Mouse (Mus musculus) forebrain, embryonic 13.5 days (tissue): ENCODE results near the gene Dtnb. TPM values are rescaled to one million over a fixed set of nuclear protein-coding genes. Genes with fewer than 3 reads are reported as not detected.

Experiments
- ATAC-seq: fragments of 200-750 bp; cut with Nextera tagmentation; 2 replicates; pipeline ENCODE4 v1.8.0; 2017
- H3K27ac ChIP-seq: fragments of 300-500 bp; sonication (generic); 2 replicates; pipeline ENCODE4 v1.5.1; 2015; ENCODE audit warnings: inconsistent platforms, mild to moderate bottlenecking, moderate library complexity
- H3K27me3 ChIP-seq: fragments of 300-500 bp; sonication (generic); 2 replicates; pipeline ENCODE4 v1.6.1; 2015; ENCODE audit warnings: mild to moderate bottlenecking, inconsistent platforms
- H3K36me3 ChIP-seq: fragments of 300-500 bp; sonication (generic); 2 replicates; pipeline ENCODE4 v1.6.1; 2015; ENCODE audit warnings: mild to moderate bottlenecking, inconsistent platforms; ENCODE audit not compliant: poor library complexity, severe bottlenecking
- H3K4me1 ChIP-seq: fragments of 300-500 bp; sonication (generic); 2 replicates; pipeline ENCODE4 v1.6.1; 2015; ENCODE audit warnings: inconsistent platforms
- H3K4me2 ChIP-seq: fragments of 300-500 bp; sonication (generic); 2 replicates; pipeline ENCODE4 v1.6.1; 2015; ENCODE audit warnings: inconsistent platforms, mild to moderate bottlenecking, moderate library complexity
- H3K4me3 ChIP-seq: fragments of 300-500 bp; sonication (generic); 2 replicates; pipeline ENCODE4 v1.5.1; 2015; ENCODE audit warnings: mild to moderate bottlenecking, inconsistent platforms
- H3K9ac ChIP-seq: fragments of 300-500 bp; sonication (generic); 2 replicates; pipeline ENCODE4 v1.6.1; 2015; ENCODE audit warnings: mild to moderate bottlenecking, inconsistent platforms
- H3K9me3 ChIP-seq: fragments of 300-500 bp; sonication (generic); replicated peaks from 2 replicates; pipeline ENCODE4 v1.6.1; 2016; ENCODE audit warnings: inconsistent platforms
- WGBS: fragments of 180-500 bp; shearing (Covaris S2); methylation state at CpG from one replicate; pipeline ENCODE4 v1.1.7; 2015; 5-methylcytosine and 5-hydroxymethylcytosine counted together
- polyA plus RNA-seq: library from polyadenylated mRNA; unstranded; fragments of >200 nt; fragmentation: Nextera tagmentation; extraction: Ambion mirVana; gene quantifications from 2 replicates; pipeline ENCODE4 v1.2.1, GENCODE M21; 2015

Dtnb gene
- polyA plus RNA-seq, 1 experiment from 2014 or later: 29.8 TPM

GRCm38 (mm10) chr12:3618144-3619020 is 46.2 kb downstream of the Dtnb start:
- Histone ChIP-seq H3K4me1 (no peaks in the 10 kb centered on the region), H3K36me3 (no peaks in the 10 kb centered on the region), H3K27me3 (no peaks in the 10 kb centered on the region), H3K27ac (no peak overlapping the region), H3K9me3 (no peaks in the 10 kb centered on the region), H3K4me3 (no peak overlapping the region), H3K9ac (no peak overlapping the region), H3K4me2 (no peak overlapping the region)
- 91% methylated on average over 7 of the region's 7 CpGs for WGBS
- no peak for ATAC-seq

DNA sequence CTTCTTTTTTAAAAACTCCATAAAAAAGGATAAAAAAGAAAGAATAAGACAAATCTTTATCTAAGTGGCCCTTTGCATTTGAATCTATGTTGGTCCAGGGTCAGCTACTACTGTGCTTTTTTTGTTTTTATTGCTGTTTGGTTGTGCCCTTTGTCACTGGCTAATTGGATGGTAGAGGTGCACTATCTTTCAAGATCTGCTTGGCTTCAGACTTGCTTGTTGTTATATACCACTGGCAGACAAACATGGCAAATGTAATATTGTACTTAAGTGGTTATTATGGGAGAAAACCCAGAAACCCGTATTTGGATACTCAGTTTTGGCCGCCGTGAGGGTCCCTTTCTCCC is 46.8 kb downstream of the Dtnb start:
- Histone ChIP-seq H3K9me3 (no peaks in the 10 kb centered on the region), H3K4me1 (no peaks in the 10 kb centered on the region), H3K27ac (no peak overlapping the region), H3K27me3 (no peaks in the 10 kb centered on the region), H3K9ac (no peak overlapping the region), H3K4me3 (no peak overlapping the region), H3K4me2 (no peak overlapping the region), H3K36me3 (no peaks in the 10 kb centered on the region)
- ATAC-seq: no peak
- WGBS: 95% methylated on average over 3 of the region's 3 CpGs

DNA sequence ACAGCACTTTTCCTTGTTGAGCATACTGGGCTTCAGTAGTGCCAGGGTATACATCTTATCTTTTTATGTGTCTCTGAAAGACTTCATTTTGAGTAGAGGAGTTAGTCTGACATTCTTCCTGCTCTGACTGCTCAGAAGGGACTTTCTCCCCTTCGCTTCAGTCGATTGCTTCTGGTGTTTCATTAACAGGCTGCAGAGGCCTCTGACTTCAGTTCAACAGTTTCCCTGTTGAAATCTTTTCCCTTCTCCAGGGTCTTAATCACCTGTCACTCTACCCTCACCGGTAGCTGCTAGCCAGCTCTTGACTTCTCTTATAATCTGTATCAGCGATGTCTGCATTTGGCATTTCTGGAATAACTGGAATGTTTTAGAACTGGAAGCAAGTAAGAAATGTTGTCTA is 54.7 kb downstream of the Dtnb start:
- Histone ChIP-seq H3K4me3 (no peak overlapping the region), H3K36me3 (no peaks in the 10 kb centered on the region), H3K27ac (no peak overlapping the region), H3K9ac (no peak overlapping the region), H3K4me2 (no peak overlapping the region), H3K9me3 (no peaks in the 10 kb centered on the region), H3K27me3 (no peaks in the 10 kb centered on the region), H3K4me1 (no peaks in the 10 kb centered on the region)
- WGBS: 83% methylated on average over 4 of the region's 4 CpGs
- no peak for ATAC-seq

DNA sequence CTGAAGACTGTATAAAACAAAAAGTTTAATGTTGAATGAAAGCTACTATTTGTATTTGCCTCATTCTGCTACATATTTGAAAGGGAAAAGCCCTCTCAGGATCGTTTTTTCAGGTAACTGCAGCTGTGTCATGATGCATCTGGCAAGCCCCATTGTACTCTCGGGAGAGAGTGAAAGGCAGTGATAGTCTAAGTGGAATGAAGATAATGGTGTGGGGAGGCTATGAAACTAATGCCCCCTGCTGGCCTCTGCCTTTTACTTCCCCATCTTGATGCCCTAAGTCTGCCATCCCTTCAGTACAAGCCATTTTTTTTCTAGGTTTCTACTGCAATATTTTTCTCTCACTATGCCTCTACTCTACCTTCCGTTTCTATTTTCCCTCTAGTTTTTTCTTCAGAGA is 69.8 kb downstream of the Dtnb start:
- 42% methylated on average over 3 of the region's 3 CpGs for whole genome bisulfite sequencing
- H3K36me3 ChIP-seq: no peaks in the 10 kb centered on the region
- H3K27ac ChIP-seq: no peak overlapping the region
- no peak for ATAC-seq
- H3K27me3 ChIP-seq: no peaks in the 10 kb centered on the region
- no peak overlapping the region for H3K9ac ChIP-seq
- H3K9me3 ChIP-seq: no peaks in the 10 kb centered on the region
- H3K4me1 ChIP-seq: no peaks in the 10 kb centered on the region
- no peak overlapping the region for H3K4me2 ChIP-seq
- no peak overlapping the region for H3K4me3 ChIP-seq

GRCm38 (mm10) chr12:3656799-3657198 is 84.6 kb downstream of the Dtnb start:
- no peak for ATAC-seq
- H3K4me1 ChIP-seq: peaks cover 9% of the 10 kb centered on the region; the same call in 1 of the 2 replicates
- WGBS: 66% methylated on average over 7 of the region's 7 CpGs

GRCm38 (mm10) chr12:3657234-3657633 is 85.1 kb downstream of the Dtnb start:
- no peaks in the 10 kb centered on the region for H3K9me3 ChIP-seq
- WGBS: 91% methylated on average over 4 of the region's 4 CpGs
- no peaks in the 10 kb centered on the region for H3K36me3 ChIP-seq
- no peak overlapping the region for H3K4me2 ChIP-seq
- no peak overlapping the region for H3K9ac ChIP-seq
- H3K4me1 ChIP-seq: peaks cover 9% of the 10 kb centered on the region; the same call in 1 of the 2 replicates
- no peak overlapping the region for H3K4me3 ChIP-seq
- H3K27me3 ChIP-seq: no peaks in the 10 kb centered on the region
- H3K27ac ChIP-seq: no peak overlapping the region
- ATAC-seq: no peak

More at GRCm38 (mm10) chr12:3656799-3657198, 84.6 kb downstream of the Dtnb start:
- Histone ChIP-seq H3K4me2 (no peak overlapping the region), H3K36me3 (no peaks in the 10 kb centered on the region), H3K9me3 (no peaks in the 10 kb centered on the region), H3K4me3 (no peak overlapping the region), H3K9ac (no peak overlapping the region), H3K27ac (no peak overlapping the region), H3K27me3 (no peaks in the 10 kb centered on the region)

GRCm38 (mm10) chr12:3657786-3658185 is 85.6 kb downstream of the Dtnb start:
- no peak for ATAC-seq
- 82% methylated on average over 10 of the region's 10 CpGs for WGBS
- no peak overlapping the region for H3K4me2 ChIP-seq
- H3K9ac ChIP-seq: no peak overlapping the region
- no peaks in the 10 kb centered on the region for H3K9me3 ChIP-seq
- no peak overlapping the region for H3K27ac ChIP-seq
- H3K36me3 ChIP-seq: no peaks in the 10 kb centered on the region
- H3K27me3 ChIP-seq: no peaks in the 10 kb centered on the region
- H3K4me3 ChIP-seq: no peak overlapping the region
- H3K4me1 ChIP-seq: peaks cover 9% of the 10 kb centered on the region; the same call in 1 of the 2 replicates

GRCm38 (mm10) chr12:3659554-3660311 is 87.6 kb downstream of the Dtnb start:
- Histone ChIP-seq H3K27ac (no peak overlapping the region), H3K27me3 (no peaks in the 10 kb centered on the region), H3K9ac (no peak overlapping the region), H3K36me3 (no peaks in the 10 kb centered on the region), H3K4me2 (no peak overlapping the region), H3K4me1 (peaks cover 9% of the 10 kb centered on the region; the same call in 1 of the 2 replicates), H3K9me3 (no peaks in the 10 kb centered on the region), H3K4me3 (no peak overlapping the region)
- ATAC-seq: no peak
- WGBS: 91% methylated on average over 4 of the region's 4 CpGs

GRCm38 (mm10) chr12:3660985-3661635 is 88.9 kb downstream of the Dtnb start:
- H3K9ac ChIP-seq: no peak overlapping the region
- WGBS: 83% methylated on average over 1 of the region's 1 CpGs
- no peaks in the 10 kb centered on the region for H3K36me3 ChIP-seq
- no peaks in the 10 kb centered on the region for H3K27me3 ChIP-seq
- H3K9me3 ChIP-seq: no peaks in the 10 kb centered on the region
- no peak overlapping the region for H3K4me2 ChIP-seq
- no peak overlapping the region for H3K27ac ChIP-seq
- ATAC-seq: no peak
- H3K4me3 ChIP-seq: no peak overlapping the region
- peaks cover 9% of the 10 kb centered on the region; the same call in 1 of the 2 replicates for H3K4me1 ChIP-seq

GRCm38 (mm10) chr12:3662660-3663059 is 90.5 kb downstream of the Dtnb start:
- ATAC-seq: no peak
- H3K27me3 ChIP-seq: no peaks in the 10 kb centered on the region
- H3K9ac ChIP-seq: no peak overlapping the region
- no peaks in the 10 kb centered on the region for H3K4me1 ChIP-seq
- H3K9me3 ChIP-seq: no peaks in the 10 kb centered on the region
- H3K4me2 ChIP-seq: no peak overlapping the region
- H3K36me3 ChIP-seq: no peaks in the 10 kb centered on the region
- no peak overlapping the region for H3K4me3 ChIP-seq
- H3K27ac ChIP-seq: no peak overlapping the region

- no peak overlapping the region for H3K4me2 ChIP-seq
- 89% methylated on average over 7 of the region's 7 CpGs for WGBS
- ATAC-seq: no peak
- no peak overlapping the region for H3K27ac ChIP-seq
- H3K9me3 ChIP-seq: no peaks in the 10 kb centered on the region
- no peaks in the 10 kb centered on the region for H3K36me3 ChIP-seq
- H3K4me1 ChIP-seq: no peaks in the 10 kb centered on the region
- H3K9ac ChIP-seq: no peak overlapping the region
- H3K27me3 ChIP-seq: no peaks in the 10 kb centered on the region
- H3K4me3 ChIP-seq: no peak overlapping the region
Measured at GRCm38 (mm10) chr12:3663386-3663785, 91.2 kb downstream of the Dtnb start.

DNA sequence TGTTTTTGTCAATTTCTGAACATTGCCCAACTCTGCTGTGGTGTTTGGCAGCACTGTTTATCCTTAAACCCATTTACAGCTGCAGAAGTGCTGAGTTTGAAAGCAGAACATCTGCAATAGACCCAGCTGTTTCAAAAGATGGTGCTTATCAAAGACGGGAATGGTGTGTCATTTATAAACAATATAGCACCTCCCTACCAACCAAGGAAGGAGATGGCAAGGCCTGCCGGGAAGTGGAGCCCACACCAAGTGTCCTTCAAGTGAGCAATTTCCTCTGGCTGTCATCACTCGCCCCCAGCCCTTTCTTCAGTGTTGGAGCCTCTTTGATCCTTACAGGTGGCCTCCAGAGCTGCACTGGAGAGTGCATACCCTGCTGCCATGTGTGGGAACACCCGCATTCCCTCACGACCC is 97.8 kb downstream of the Dtnb start:
- Histone ChIP-seq H3K4me1 (0 out of 2 replicates have a peak, but pooled peaks cover 5% of the 10 kb centered on the region), H3K9me3 (peaks cover 4% of the 10 kb centered on the region), H3K9ac (no peak overlapping the region), H3K36me3 (peaks cover 7% of the 10 kb centered on the region; the same call in 1 of the 2 replicates), H3K27ac (no peak overlapping the region), H3K4me3 (no peak overlapping the region), H3K4me2 (no peak overlapping the region), H3K27me3 (no peaks in the 10 kb centered on the region)
- ATAC-seq: no peak
- WGBS: 56% methylated on average over 5 of the region's 5 CpGs
